Mouse (Mus musculus) neural tube, embryonic 11.5 days (tissue): ENCODE results near the gene Zfp683. TPM values are rescaled to one million over a fixed set of nuclear protein-coding genes. Genes with fewer than 3 reads are reported as not detected.

Source experiments
- ATAC-seq: fragments of 200-750 bp; cut with Nextera tagmentation; 2 replicates; pipeline ENCODE4 v1.8.0; 2017; ENCODE audit warnings: moderate number of reproducible peaks, mild to moderate bottlenecking, moderate TSS enrichment, moderate library complexity; ENCODE audit not compliant: insufficient read depth, low FRiP score, low TSS enrichment
- DNase-seq: peaks from one replicate; pipeline ENCODE4 v3.0.0-alpha.2; 2015; ENCODE audit warnings: low spot score
- H3K27ac ChIP-seq: fragments of 300-500 bp; sonication (generic); 2 replicates; pipeline ENCODE4 v1.5.1; 2014; ENCODE audit warnings: low read depth, mild to moderate bottlenecking, low read length
- H3K27me3 ChIP-seq: fragments of 300-500 bp; sonication (generic); 2 replicates; pipeline ENCODE4 v1.6.1; 2014; ENCODE audit warnings: mild to moderate bottlenecking, low read length, mixed read lengths; ENCODE audit not compliant: control insufficient read depth, insufficient read depth
- H3K36me3 ChIP-seq: fragments of 300-500 bp; sonication (generic); 2 replicates; pipeline ENCODE4 v1.6.1; 2014; ENCODE audit warnings: mild to moderate bottlenecking, low read length, moderate library complexity, mixed read lengths; ENCODE audit not compliant: control insufficient read depth, insufficient read depth
- H3K4me1 ChIP-seq: fragments of 300-500 bp; sonication (generic); 2 replicates; pipeline ENCODE4 v1.6.1; 2014; ENCODE audit warnings: low read length, mixed read lengths; ENCODE audit not compliant: control insufficient read depth, insufficient read depth
- H3K4me2 ChIP-seq: fragments of 300-500 bp; sonication (generic); 2 replicates; pipeline ENCODE4 v1.6.1; 2014; ENCODE audit warnings: low read depth, mild to moderate bottlenecking, moderate library complexity
- H3K4me3 ChIP-seq: fragments of 300-500 bp; sonication (generic); 2 replicates; pipeline ENCODE4 v1.5.1; 2014; ENCODE audit warnings: low read depth, low read length
- H3K9ac ChIP-seq: fragments of 300-500 bp; sonication (generic); 2 replicates; pipeline ENCODE4 v1.6.1; 2014; ENCODE audit warnings: mild to moderate bottlenecking, low read length
- H3K9me3 ChIP-seq: fragments of 300-500 bp; sonication (generic); 2 replicates; pipeline ENCODE4 v1.6.1; 2016; ENCODE audit warnings: low read length; ENCODE audit not compliant: control insufficient read depth
- WGBS: fragments of 180-500 bp; shearing (Covaris S2); extraction: QIAGEN DNeasy Blood & Tissue Kit; methylation state at CpG from one replicate; pipeline ENCODE4 v1.1.7; 2014; 5-methylcytosine and 5-hydroxymethylcytosine counted together
- polyA plus RNA-seq: library from polyadenylated mRNA; unstranded; fragments of >200 nt; fragmentation: Nextera tagmentation; extraction: Ambion mirVana; gene quantifications from 2 replicates; pipeline ENCODE4 v1.2.1, GENCODE M21; 2014

Gene Zfp683
- polyA plus RNA-seq, 1 experiment from 2014 or later, result not detected

DNA sequence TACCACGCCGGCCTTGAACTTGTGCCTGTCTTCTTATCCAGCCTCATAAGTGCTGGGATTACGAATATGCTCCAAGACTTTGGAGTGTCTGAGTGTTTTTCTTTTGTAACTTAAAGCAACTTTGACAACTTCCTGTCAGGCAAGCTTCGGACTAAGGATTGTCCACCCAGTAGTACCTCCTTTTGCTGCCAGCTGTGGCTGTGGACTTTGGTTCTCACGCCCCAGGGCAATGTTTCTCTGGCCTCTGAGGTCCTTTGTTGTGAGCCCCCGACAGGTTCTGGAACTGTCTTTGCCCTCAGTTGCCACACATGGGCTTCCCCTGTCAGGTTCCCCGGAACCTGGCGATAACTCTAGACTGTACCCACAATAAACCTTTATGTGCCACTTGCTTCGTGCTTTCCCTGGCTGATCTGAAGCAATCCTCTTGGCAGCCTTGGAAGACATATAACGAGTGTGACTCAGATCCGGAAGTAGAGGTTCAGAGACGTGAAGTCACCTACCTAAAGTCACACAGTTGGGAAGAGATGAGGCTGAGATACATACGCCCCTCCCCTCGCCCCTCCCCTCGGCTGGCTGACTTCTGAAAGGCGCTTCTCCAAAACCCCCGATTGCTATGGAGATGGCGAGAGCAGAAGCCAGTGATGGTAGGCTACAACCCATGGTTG lies 7.7 kb downstream of the Zfp683 start:
- no peak for DNase-seq
- Histone ChIP-seq H3K4me3 (no peak overlapping the region), H3K4me1 (no peaks in the 10 kb centered on the region), H3K4me2 (no peak overlapping the region), H3K27me3 (0 out of 2 replicates have a peak, but pooled peaks cover 6% of the 10 kb centered on the region), H3K36me3 (no peaks in the 10 kb centered on the region), H3K9ac (no peak overlapping the region), H3K27ac (no peak overlapping the region), H3K9me3 (no peaks in the 10 kb centered on the region)
- 56% methylated on average over 18 of the region's 18 CpGs for WGBS
- ATAC-seq, result no peak

DNA sequence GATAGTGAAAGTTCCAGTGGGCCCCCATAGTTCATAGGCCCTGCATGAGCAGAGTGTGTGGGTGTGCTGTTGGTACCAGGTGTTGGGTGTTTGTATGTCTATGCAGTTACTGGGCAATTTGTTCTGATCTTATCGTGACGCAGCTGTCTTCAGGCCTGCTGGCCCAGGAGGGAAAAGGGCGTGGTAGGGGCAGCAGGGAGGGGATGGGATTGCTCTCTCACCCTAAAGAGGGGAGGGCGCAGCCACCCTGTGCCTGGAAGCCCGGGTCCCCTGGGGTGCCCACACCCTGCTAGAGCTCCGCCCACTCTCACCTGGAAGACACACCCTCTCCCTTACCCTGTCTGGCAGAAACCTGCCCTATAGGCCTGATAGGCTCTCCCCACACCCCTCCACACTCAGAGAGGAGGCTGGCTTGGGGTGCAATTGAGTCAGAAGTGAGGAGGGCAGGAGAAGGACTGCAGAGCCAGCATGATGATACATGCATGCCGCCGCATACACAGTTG lies 8.4 kb downstream of the Zfp683 start:
- Histone ChIP-seq H3K4me1 (no peaks in the 10 kb centered on the region), H3K27me3 (0 out of 2 replicates have a peak, but pooled peaks cover 6% of the 10 kb centered on the region), H3K4me2 (no peak overlapping the region), H3K4me3 (no peak overlapping the region), H3K36me3 (no peaks in the 10 kb centered on the region), H3K9ac (no peak overlapping the region), H3K27ac (no peak overlapping the region), H3K9me3 (no peaks in the 10 kb centered on the region)
- no peak for DNase-seq
- ATAC-seq, result no peak
- WGBS, result 46% methylated on average over 7 of the region's 8 CpGs

DNA sequence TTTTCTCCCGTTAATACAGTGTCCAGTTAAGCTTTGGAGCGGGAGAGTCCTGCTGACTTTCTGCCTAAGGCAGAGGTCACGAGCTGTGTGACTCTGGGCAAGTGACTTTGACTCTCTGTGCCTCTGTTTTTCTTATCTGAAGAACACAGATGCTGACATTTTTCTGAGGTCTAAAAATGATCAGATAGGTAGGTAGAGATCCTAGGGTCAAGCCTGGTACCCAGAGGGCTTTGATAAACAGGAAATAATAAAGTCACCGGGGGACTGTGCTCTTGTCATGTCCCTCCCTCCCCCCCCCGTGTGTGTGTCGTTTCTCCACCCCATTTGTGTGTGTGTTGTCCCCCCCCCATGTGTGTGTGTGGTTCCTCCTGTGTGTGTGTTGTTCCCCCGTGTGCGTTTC lies 8.9 kb downstream of the Zfp683 start:
- Histone ChIP-seq H3K9me3 (no peaks in the 10 kb centered on the region), H3K27ac (no peak overlapping the region), H3K4me1 (no peaks in the 10 kb centered on the region), H3K36me3 (no peaks in the 10 kb centered on the region), H3K4me2 (no peak overlapping the region), H3K27me3 (0 out of 2 replicates have a peak, but pooled peaks cover 6% of the 10 kb centered on the region), H3K4me3 (no peak overlapping the region), H3K9ac (no peak overlapping the region)
- WGBS, result 66% methylated on average over 8 of the region's 8 CpGs
- DNase-seq (no peak), ATAC-seq (no peak)

DNA sequence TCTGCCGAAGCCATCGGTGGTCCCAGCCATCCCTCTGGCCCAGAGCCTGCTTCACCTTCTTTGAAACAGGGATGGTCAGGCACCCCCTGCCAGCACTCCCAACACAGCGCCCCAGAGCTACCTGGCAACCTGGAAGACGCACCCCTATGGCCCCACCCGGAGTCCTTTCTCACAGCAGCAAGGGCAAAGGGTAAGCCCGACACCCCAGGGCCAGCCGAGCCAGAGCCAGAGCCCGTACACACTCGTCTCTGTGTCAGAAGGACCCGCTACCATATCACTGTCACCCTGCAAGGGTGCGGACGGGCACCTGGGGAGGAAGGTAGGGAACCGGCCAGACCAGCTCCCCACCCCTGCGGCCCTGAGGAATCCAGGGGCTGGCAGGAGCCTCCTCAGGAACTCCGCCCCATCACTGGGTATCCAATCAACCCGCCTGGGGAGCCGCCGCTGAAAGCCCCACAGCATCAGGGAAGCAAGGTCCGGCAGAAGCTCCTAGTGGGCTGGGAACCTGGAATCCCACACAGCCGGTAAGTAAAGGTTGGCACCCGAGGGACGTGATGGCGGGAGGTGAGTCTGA lies 11.9 kb downstream of the Zfp683 start:
- Histone ChIP-seq H3K36me3 (no peaks in the 10 kb centered on the region), H3K4me2 (no peak overlapping the region), H3K9me3 (no peaks in the 10 kb centered on the region), H3K9ac (no peak overlapping the region), H3K4me1 (no peaks in the 10 kb centered on the region), H3K4me3 (no peak overlapping the region), H3K27ac (no peak overlapping the region), H3K27me3 (0 out of 2 replicates have a peak, but pooled peaks cover 6% of the 10 kb centered on the region)
- WGBS, result 28% methylated on average over 23 of the region's 23 CpGs
- no peak for ATAC-seq
- no peak for DNase-seq

- Histone ChIP-seq H3K9me3 (no peaks in the 10 kb centered on the region), H3K4me1 (no peaks in the 10 kb centered on the region), H3K27ac (no peak overlapping the region), H3K27me3 (0 out of 2 replicates have a peak, but pooled peaks cover 6% of the 10 kb centered on the region), H3K36me3 (no peaks in the 10 kb centered on the region), H3K4me3 (no peak overlapping the region), H3K9ac (no peak overlapping the region), H3K4me2 (no peak overlapping the region)
- 92% methylated on average over 8 of the region's 8 CpGs for WGBS
- no peak for DNase-seq
- no peak for ATAC-seq
Observed at GRCm38 (mm10) chr4:134067383-134067782, 13.7 kb downstream of the Zfp683 start.

GRCm38 (mm10) chr4:134067833-134068544 lies 14.4 kb downstream of the Zfp683 start:
- Histone ChIP-seq H3K4me2 (no peak overlapping the region), H3K9me3 (no peaks in the 10 kb centered on the region), H3K4me3 (no peak overlapping the region), H3K27me3 (0 out of 2 replicates have a peak, but pooled peaks cover 6% of the 10 kb centered on the region), H3K27ac (no peak overlapping the region), H3K36me3 (no peaks in the 10 kb centered on the region), H3K4me1 (no peaks in the 10 kb centered on the region), H3K9ac (no peak overlapping the region)
- WGBS, result 83% methylated on average over 7 of the region's 7 CpGs
- DNase-seq (no peak), ATAC-seq (no peak)

- DNase-seq (no peak), ATAC-seq (no peak)
- no peaks in the 10 kb centered on the region for H3K4me1 ChIP-seq
- H3K36me3 ChIP-seq, result no peaks in the 10 kb centered on the region
- 0 out of 2 replicates have a peak, but pooled peaks cover 6% of the 10 kb centered on the region for H3K27me3 ChIP-seq
- no peaks in the 10 kb centered on the region for H3K9me3 ChIP-seq
- no peak overlapping the region for H3K4me2 ChIP-seq
- H3K9ac ChIP-seq, result no peak overlapping the region
- 87% methylated on average over 4 of the region's 4 CpGs for WGBS
- no peak overlapping the region for H3K27ac ChIP-seq
- no peak overlapping the region for H3K4me3 ChIP-seq
Observed at GRCm38 (mm10) chr4:134068793-134069580, 15.3 kb downstream of the Zfp683 start.

DNA sequence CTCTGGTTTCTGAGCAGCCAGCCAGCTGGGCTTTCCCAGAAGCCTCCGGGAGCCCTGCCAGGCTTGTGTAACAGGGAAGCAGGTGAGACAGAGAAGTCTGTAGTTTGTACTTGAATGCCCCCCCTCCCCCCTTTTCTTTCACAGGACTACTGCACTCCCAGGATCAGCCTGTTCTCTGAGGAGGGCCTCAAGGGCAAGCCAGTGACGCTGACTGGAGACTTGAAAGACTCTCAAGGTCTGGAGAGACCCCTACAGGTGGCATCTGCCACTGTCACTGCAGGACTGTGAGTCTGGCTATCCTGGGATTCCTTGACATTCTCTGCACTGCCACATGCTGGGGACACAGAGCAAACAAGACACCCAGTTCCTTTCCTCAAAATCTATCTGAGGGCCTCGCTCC lies 25.1 kb downstream of the Zfp683 start:
- ATAC-seq (no peak), DNase-seq (peak; percentile 65)
- H3K27ac ChIP-seq, result no peak overlapping the region
- no peaks in the 10 kb centered on the region for H3K9me3 ChIP-seq
- H3K4me1 ChIP-seq, result no peaks in the 10 kb centered on the region; the same call in 1 of the 2 replicates
- WGBS, result 28% methylated on average over 3 of the region's 3 CpGs
- H3K36me3 ChIP-seq, result no peaks in the 10 kb centered on the region
- no peak overlapping the region for H3K9ac ChIP-seq
- no peak overlapping the region for H3K4me3 ChIP-seq
- no peak overlapping the region for H3K4me2 ChIP-seq
- 0 out of 2 replicates have a peak, but pooled peaks cover 3% of the 10 kb centered on the region for H3K27me3 ChIP-seq
